ENCODE assay signal across 8 mouse cellular contexts in genomic region chr6:39206581-39207461, GRCm38 (mm10). TPM values are rescaled to one million over a fixed set of nuclear protein-coding genes. Genes with fewer than 3 reads are reported as not detected.
A peak's percentile ranks its signal among the peaks of the same experiment; 100 is the strongest.
DNase-seq lines count a peak whose midpoint lies in the region; ATAC-seq and TF ChIP-seq lines count a peak whose summit lies in the region.

Gene Kdm7a (minus strand): TSS chr6:39206789.

- no peak for TF ChIP-seq CTCF in G1E (IDR thresholded peaks at IDR 0.05; ENCODE audit: low read depth, low read length)
- no peak for TF ChIP-seq CTCF in cerebellum, adult 2 months (IDR thresholded peaks at IDR 0.05; ENCODE audit: borderline replicate concordance, insufficient read depth, low read depth, low read length)
- peak; percentile 12; the same call in 1 of the 2 replicates for TF ChIP-seq CTCF in forebrain, postnatal 0 days (IDR thresholded peaks at IDR 0.05; ENCODE audit: low read depth)
- TF ChIP-seq CTCF in lung, embryonic 14.5 days (IDR thresholded peaks at IDR 0.05; ENCODE audit: low read depth), result no peak

- peaks cover 6% of the 10 kb centered on the region for H3K27me3 ChIP-seq in G1E (ENCODE audit: insufficient read depth, low read length)
- no peaks in the 10 kb centered on the region for H3K27me3 ChIP-seq in cerebellum, adult 2 months (ENCODE audit: control insufficient read depth, insufficient read depth, low read length)
- H3K27me3 ChIP-seq in forebrain, postnatal 0 days (ENCODE audit: insufficient read depth, low read length), result no peaks in the 10 kb centered on the region
- no peaks in the 10 kb centered on the region for H3K27me3 ChIP-seq in lung, embryonic 14.5 days (ENCODE audit: insufficient read depth, low read length)

- H3K9ac ChIP-seq in forebrain, postnatal 0 days, result peak within 1 kb of the TSS; percentile 87
- H3K9ac ChIP-seq in lung, embryonic 14.5 days, result peak within 1 kb of the TSS; percentile 90

- H3K36me3 ChIP-seq in G1E (replicated peaks), result no peaks in the 10 kb centered on the region
- no peaks in the 10 kb centered on the region for H3K36me3 ChIP-seq in forebrain, postnatal 0 days (ENCODE audit: insufficient read depth)
- H3K36me3 ChIP-seq in lung, embryonic 14.5 days (ENCODE audit: insufficient read depth), result no peaks in the 10 kb centered on the region

- H3K4me2 ChIP-seq in forebrain, postnatal 0 days (ENCODE audit: low read depth), result peak within 1 kb of the TSS; percentile 85
- peak within 1 kb of the TSS; percentile 85 for H3K4me2 ChIP-seq in lung, embryonic 14.5 days

- peaks cover 24% of the 10 kb centered on the region for H3K4me1 ChIP-seq in G1E (ENCODE audit: insufficient read depth, low read depth, low read length)
- no peaks in the 10 kb centered on the region for H3K4me1 ChIP-seq in cerebellum, adult 2 months (ENCODE audit: control insufficient read depth, insufficient read depth, low read length)
- no peaks in the 10 kb centered on the region for H3K4me1 ChIP-seq in forebrain, postnatal 0 days (ENCODE audit: insufficient read depth)
- H3K4me1 ChIP-seq in lung, embryonic 14.5 days (ENCODE audit: insufficient read depth), result no peaks in the 10 kb centered on the region

- DNase-seq in G1E (ENCODE audit: low spot score), result peak; percentile 65
- DNase-seq in cerebellum, adult 2 months, result peak; percentile 91 to 93
- DNase-seq in forebrain, postnatal 0 days, result peak; percentile 94
- peak; percentile 89 for DNase-seq in heart, postnatal 4 days
- peak; percentile 57 to 76 for DNase-seq in layer of hippocampus, adult 8-10 months (ENCODE audit: low spot score in 2 of 2)
- DNase-seq in lung, embryonic 14.5 days, result peak; percentile 94
- peak; percentile 88 for DNase-seq in testis, postnatal 14 days (ENCODE audit: low spot score)

- TF ChIP-seq POLR2A in cerebellum, adult 2 months (IDR thresholded peaks at IDR 0.05; ENCODE audit: borderline replicate concordance, insufficient read depth, low read length), result peak; percentile 62

- ATAC-seq in G1E (ENCODE audit: extremely low read depth, insufficient number of reproducible peaks, low FRiP score, poor library complexity, severe bottlenecking), result no peak
- peak; percentile 92 for ATAC-seq in forebrain, postnatal 0 days
- ATAC-seq in lung, embryonic 14.5 days (ENCODE audit: insufficient read depth), result peak; percentile 82
- peak; percentile 28 for ATAC-seq in neutrophil, adult 5-6 weeks (ENCODE audit: extremely low read depth, insufficient number of reproducible peaks, low FRiP score, poor library complexity, severe bottlenecking)

- H3K9me3 ChIP-seq in G1E (replicated peaks), result no peaks in the 10 kb centered on the region
- no peaks in the 10 kb centered on the region for H3K9me3 ChIP-seq in forebrain, postnatal 0 days (ENCODE audit: low read length)
- no peaks in the 10 kb centered on the region for H3K9me3 ChIP-seq in lung, embryonic 14.5 days (ENCODE audit: low read depth, low read length)

- 3% methylated on average over 114 of the region's 124 CpGs for WGBS in cerebellum, adult 2 months
- under 1% methylated on average over 90 of the region's 124 CpGs for WGBS in forebrain, postnatal 0 days
- WGBS in lung, embryonic 14.5 days, result under 1% methylated on average over 106 of the region's 124 CpGs

- H3K27ac ChIP-seq in cerebellum, adult 2 months (ENCODE audit: insufficient read depth, low read length), result peak within 1 kb of the TSS; percentile 83
- peak within 1 kb of the TSS; percentile 92 for H3K27ac ChIP-seq in forebrain, postnatal 0 days (ENCODE audit: low read depth, low read length)
- peak within 1 kb of the TSS; percentile 98 for H3K27ac ChIP-seq in lung, embryonic 14.5 days (ENCODE audit: low read depth)

- H3K4me3 ChIP-seq in G1E (ENCODE audit: low read depth, low read length), result peak within 1 kb of the TSS; percentile 92
- peak within 1 kb of the TSS; percentile 75 for H3K4me3 ChIP-seq in cerebellum, adult 2 months (replicated peaks; ENCODE audit: insufficient read depth, low read depth, low read length)
- peak within 1 kb of the TSS; percentile 98 for H3K4me3 ChIP-seq in forebrain, postnatal 0 days (ENCODE audit: low read depth, low read length)
- H3K4me3 ChIP-seq in lung, embryonic 14.5 days (ENCODE audit: low read depth, low read length), result peak within 1 kb of the TSS; percentile 93

RNA-seq across cellular contexts. Expression of gene Kdm7a, which starts in this region (rescaled TPM):
- 29.0 and 45.1 TPM in 2 replicates for total RNA-seq in G1E (2014; fragmentation: Nextera tagmentation)
- 6.7 and 9.0 TPM in 2 replicates for total RNA-seq in G1E (2017)
- polyA plus RNA-seq in G1E (2012), result 0.50 and 0.76 TPM in 2 replicates
- polyA plus RNA-seq in cerebellum, adult 2 months (2012; rRNA removed), result 15.4 and 16.0 TPM in 2 replicates
- total RNA-seq in forebrain, postnatal 0 days (2014; rRNA removed), result 7.0 and 9.8 TPM in 2 replicates
- polyA plus RNA-seq in forebrain, postnatal 0 days (2015; fragmentation: Nextera tagmentation; extraction: Ambion mirVana), result 0.83 and 1.5 TPM in 2 replicates
- total RNA-seq in heart, postnatal 4 days (2021), result 10 to 100 TPM; 12.3 to 12.5 TPM
- 10 to 100 TPM; 32.8 to 56.7 (median 45.0) TPM for total RNA-seq in layer of hippocampus, adult 8-10 months (2022)
- 6.8 and 7.0 TPM in 2 replicates for polyA plus RNA-seq in lung, embryonic 14.5 days (2014; fragmentation: Nextera tagmentation; extraction: Ambion mirVana)
- 187 and 199 TPM in 2 replicates for total RNA-seq in neutrophil, adult 5-6 weeks (2017)
